Mouse (Mus musculus) urinary bladder, postnatal 25 days (tissue): Measurements from ENCODE around the gene Gm17018.

Source experiments
- DNase-seq: peaks from one replicate; pipeline ENCODE4 v3.0.0; 2022; ENCODE audit warnings: low spot score

Gm17018 gene

DNA sequence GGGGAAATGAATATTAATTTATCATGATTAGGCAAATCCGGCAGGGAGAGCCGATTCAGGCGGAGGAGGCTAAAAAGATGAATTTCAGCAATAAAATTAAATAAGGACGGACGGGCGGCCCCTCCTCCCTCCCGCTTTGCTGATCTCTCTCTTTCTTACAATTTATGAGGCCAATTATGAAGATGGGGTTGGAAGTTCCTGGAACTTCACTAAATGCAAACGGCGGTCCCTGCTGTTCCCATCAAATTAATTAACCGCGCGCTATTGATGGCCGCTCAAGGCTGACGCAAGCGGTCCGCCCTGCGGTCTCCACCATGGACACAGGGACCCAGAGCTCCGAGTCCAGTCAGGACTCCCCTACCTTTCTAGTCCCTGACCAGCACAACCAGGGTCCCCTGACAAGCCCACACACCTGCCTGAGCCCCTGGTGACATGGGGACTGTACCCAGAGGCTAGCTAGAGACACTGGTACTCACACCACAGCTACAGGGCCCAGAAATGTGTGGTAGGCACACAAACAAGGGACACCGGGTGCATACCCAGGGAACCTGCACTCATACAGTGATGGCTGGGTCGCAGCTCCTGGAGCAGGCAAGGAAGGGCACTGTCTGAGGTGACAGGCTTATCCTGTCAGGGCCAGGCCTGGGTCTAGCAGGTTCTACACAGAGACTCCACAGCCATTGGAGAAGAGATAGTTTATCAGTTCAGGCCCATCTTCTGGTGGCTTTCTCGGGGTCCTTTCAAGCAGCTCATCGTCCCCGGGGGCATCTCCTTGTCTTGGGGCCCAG lies 11.1 kb upstream of the Gm17018 start:
- no peak for DNase-seq

DNA sequence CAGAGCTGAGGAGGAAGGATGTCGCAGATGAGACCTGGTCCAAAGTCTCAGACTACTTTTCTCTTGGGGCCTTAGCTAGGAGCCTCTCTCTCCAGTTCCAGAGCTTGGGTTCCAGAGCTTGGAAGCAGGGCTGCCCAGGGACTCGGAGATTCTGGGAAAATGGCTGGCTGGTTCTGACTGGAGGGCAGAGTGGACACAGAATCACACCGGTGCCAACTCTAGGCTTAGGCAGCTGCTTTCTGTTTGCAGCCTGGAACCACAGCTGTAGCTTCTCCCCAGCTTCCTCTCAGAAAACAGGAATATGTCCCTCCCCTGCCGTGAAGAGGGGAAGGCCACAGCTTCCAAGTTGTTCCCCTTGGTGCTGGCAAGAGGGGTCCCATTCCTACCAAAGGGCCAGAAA lies 10.5 kb upstream of the Gm17018 start:
- DNase-seq, result no peak

DNA sequence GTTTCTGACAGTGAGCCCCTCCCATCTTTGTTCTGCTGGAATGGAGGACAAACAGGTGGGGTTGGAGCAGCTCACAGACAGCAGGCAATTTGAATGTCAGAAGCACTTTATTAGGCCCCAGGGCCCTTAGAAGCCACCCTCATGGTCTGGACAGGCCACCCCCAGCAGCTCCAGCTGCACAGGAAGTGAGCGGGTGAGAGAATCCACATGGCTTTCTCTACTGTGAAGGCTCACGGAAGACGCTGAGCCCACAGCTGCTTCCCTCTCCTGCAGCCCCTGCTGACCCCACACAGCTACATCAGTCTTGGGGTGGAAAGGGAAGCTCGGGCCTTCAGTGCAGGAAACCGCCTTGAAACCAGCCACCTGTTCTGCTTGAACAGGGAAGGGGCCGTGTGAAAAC lies 8.2 kb upstream of the Gm17018 start:
- DNase-seq, result no peak

DNA sequence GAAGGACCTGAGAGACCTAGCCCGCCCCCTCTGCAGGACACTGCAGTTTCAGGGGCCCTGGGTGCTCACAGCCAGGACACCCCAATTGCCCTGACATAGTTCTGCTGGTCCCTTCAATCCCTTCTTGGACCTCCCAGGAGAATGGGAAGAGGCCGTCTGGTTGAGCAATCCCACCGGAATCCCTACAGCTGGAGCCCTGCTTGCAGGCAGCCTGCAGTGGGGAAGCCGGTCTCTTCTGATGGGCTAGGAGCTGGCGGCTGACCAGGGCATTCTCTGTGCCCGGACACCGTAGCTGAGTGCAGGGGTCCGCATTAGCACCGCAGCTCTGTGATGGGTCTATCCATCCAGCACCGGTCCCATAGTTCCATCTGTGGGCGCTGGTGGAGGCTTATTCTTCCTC lies 6.3 kb upstream of the Gm17018 start:
- DNase-seq, result no peak

DNA sequence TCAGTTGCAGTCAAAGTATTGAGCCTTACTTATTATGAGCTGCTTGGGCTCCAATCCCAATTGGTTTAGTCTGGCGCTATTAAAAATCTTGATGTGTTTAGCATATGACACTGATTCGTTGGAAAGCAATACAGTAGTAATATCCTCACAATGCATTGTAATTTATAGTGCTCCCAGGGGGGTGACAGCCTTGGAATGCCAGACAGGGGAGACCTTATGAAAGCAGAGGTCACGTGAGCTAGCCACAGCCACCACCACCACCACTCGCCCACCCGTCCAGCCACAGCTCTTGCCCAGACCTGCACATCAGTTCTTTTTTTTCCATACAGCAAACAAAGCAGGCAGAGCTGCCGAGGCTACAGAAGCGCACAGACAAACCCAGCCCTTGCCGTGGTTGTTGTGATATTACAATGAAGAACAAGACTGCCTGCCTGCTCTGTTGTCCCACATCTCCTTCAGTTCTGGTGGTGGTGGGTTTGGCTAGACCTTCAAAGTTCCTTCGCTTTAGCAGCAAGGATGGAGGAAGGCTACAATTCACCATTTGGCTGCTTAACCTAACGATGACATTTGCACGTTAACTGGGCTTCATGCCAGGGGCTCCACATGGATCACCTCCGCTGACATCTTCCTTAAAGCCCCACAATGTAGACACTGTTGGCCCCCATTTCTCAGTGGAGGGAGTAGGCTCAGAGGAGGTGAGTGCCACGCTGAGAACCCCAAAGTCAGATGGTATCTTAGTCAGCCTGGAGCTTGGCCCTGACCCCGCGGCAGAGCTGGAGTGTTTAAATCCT lies 5.7 kb downstream of the Gm17018 start:
- no peak for DNase-seq

DNA sequence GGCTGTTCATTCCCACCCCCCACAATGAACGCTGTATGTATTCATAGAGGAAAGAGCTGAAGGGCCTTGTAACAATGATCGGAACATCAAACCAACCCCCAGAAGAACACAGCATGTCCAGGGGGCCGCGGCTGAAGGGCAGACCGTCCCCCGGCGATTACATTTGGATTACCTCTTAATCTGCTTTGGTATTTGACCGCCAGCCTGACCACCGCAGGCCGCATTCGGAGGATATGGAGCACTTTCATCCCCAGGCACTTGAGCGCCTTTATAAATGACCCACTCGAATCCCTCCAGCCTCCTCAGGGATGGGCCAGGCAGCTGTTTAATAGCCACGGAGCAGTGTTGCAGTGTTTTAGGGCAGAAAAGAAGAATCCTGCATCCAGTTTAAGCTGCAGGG lies 7.0 kb downstream of the Gm17018 start:
- DNase-seq, result no peak

DNA sequence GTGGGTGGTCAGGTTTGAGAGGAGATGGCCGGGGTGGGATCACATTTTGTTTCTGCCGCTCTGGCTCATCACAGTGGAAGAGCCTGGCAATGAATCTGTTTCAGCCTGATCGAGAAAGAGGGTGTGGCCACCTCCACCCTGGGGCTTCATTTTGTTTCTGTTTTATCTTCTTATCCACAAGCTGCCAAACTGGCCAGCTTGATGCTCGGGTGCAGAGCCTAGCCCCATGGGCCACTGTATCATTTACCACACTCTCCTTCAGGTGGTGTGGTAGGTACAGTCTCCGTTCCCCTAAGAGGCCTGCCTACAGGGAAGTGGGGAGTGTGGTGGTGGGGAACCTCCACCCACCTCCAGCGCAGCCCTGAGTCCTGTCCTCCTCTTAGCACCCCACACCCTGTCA lies 12.6 kb downstream of the Gm17018 start:
- DNase-seq, result no peak

DNA sequence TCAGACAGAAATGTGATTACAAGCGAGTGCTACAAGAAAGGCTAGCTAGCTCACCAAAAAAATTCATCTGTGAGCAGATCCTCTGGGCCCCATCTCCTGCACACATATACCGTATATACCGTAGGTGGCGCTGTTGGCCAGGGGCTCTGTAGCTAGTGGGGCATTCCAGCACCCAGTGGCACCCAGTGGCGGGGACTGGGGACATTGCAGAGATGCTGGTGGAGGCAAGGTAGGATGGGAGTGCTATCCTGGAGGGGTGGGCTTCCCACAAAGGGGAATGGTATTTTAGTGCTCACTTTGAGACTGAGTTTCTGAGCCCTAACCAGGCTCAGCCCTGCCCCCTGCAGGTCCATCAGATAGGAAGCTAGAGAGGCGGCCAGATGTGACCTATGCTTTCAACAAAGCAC lies 13.4 kb downstream of the Gm17018 start:
- DNase-seq, result peak; percentile 72

DNA sequence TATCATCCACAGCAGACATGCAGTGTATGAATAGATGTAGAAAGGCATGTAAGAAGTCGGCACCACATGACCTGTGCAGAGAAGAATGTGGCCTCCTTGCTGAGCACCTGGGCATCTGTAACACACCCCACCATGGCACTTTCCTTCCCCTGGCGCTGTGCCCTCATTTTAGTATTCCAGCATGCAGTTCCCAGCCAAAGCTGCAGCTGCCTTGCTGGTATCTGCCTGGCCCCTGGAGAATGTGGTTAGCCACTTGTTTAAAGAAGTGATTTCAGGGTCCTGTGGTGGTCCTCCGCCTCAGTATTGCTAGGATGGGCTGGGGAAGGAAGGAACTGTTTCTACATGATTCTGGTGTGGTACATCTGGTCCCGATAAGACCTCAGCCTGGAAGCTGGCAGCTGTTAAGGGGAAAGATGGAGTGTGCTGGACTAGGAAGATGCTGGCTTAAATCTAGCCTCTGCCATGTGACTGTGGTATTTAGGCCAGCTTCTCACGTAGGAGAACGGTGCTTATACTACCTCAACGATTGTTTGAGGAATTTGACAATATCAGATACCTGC lies 14.0 kb downstream of the Gm17018 start:
- DNase-seq, result no peak

DNA sequence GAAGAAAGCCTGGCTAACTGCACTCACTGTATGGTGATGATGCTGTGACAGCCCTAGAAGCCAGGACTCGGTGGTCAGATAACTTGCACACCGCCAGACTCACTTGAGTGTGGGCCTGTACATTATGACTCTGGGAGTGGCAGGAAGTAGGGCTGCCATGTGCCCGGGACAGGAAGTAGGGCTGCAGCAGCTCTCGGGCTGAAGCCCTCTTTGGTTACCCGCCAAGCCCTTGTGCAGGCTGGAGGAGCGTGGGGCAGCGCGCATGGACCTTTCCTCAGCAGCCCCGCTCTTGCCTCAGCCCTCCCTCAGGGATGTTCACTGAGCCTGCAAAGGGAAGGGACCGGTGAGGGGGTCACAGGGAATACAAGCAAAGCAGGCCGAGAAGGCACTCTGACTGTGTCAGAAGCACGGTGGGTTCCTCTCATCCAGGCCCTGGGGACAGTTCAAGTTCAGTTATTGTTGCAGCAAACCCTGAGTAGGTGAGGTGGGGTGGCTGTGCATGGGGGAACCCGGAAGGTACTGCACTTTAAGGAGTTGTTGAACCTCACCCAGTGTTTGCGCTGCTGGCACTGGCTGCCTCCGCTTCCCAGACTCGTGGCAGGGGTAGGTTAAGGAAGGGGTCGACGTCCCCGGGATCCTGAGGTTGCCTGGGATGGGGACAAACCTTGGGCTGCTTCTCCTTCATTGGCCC lies 14.7 kb downstream of the Gm17018 start:
- no peak for DNase-seq

DNA sequence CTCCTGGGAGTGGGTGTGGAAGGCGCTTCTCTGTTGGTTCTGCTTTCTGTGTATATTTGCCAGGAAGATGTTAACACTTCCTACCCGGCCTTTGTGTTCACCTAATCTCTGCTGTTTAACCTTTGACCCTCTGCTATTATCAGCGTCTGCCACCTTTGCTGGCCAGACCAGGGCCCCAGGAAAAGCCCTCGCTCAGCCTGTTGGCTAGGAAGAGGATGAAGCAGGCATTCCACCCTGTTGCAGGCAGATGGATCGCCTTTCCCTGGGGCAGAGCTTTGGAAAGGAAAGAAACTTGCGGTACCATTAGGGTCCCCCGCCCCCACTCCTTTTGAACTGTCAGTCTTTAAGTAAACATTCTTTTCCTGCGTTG lies 15.2 kb downstream of the Gm17018 start:
- DNase-seq, result no peak

DNA sequence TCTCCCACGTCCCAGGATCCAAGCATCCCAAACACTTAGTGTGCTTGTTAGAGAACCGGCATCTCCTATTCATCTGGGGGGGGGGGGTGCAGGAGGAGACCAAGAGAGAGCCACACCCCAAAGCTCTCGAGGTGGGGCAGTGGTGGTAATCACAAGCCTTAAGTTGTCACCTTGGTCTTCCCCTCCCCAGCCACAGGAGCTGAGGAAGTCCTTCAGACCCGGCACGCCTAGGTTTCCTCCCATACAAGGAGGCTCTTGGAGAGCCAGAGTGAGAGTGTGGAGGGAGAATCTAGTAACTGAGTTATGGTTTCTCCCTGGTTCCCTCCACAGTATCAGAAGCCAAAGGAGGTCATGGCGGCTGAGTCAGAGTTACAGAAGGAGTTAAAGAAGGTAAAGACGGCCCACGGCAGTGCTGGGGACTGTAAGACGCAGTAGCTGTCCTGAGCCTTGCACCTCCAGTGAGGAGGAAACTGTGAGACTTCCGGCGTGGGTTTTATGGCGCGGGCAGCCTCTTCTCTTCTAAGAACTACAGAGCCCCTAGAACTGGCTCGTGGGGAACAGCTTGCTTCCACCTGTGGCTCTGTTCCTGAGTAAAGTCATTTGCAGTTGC lies 16.8 kb downstream of the Gm17018 start:
- no peak for DNase-seq

DNA sequence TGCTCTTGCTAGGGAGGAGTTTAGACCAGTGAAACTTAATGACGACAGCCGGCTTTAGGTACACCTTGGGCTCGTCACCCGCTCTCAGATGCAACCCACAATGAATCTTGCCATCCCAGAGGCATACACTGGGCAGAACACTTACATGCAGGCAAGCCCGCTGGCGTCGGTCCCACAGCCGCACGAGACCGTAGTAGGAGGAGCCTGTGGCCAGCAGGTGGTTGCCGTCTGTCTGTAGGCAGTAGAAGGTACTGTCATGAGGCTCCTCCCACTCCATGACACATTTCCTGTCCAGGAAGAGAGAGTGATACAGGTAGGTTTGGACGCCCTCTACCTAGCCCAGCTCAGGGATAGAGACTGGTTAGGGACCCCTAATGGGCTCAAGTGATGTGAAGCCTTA lies 18.6 kb downstream of the Gm17018 start:
- DNase-seq, result no peak

DNA sequence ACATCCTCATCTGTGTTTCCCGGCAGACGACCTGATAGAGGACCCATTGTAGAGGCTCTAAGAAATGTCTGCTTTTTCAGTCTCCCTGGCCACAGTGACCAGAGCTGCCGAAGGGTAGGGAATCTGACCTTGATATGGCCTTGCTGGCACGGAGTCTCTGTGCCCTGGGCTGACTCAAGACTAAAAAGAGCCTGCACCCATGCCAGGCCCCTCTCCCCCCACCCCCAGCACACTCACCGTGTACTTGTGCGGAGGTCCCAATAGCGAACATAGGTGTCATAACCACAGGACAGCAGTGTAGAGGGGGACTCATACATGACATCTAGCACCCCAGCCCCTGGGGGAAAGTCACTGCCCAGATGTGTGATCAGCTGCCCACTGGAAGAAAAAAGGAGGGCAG lies 19.0 kb downstream of the Gm17018 start:
- DNase-seq, result no peak

DNA sequence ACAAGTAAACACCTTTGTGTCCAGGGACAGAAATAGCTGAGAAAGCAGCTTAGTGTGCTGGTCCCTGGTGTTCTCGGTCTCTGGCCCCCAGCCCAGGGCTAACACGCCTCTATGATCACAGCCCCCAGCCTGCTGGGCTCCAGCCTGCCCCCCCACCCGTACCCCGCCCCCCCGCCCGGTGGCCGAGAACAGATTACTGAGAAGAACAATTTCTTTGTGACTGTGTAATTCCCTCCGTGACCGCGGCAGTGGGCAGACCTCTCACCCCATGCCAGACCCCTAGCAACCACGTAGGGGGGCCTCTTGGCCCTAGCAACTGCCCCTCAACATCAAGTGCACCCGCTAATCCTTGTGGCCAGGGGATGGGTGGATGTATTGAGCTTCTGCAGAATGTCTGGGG lies 19.8 kb downstream of the Gm17018 start:
- no peak for DNase-seq

DNA sequence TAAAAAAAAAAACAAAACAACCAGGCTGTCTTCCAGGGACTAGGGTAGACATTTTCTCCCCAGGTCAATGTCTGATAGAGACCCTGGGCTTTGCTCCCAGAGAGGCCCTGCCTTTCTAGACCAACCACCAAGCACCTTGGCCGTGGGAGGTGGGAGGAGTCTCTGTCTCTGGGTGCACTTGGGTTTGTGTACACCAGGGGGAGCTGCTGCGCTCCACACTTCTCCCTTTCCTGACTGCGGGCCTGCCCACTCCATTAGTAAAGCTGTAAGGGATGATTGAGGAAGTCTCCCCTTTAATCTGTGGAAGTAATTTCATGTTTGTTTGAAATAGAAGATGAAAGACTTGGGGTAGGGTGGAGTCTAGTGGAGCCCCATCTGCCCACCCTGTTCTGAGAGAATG lies 20.8 kb downstream of the Gm17018 start:
- DNase-seq, result peak; percentile 51

DNA sequence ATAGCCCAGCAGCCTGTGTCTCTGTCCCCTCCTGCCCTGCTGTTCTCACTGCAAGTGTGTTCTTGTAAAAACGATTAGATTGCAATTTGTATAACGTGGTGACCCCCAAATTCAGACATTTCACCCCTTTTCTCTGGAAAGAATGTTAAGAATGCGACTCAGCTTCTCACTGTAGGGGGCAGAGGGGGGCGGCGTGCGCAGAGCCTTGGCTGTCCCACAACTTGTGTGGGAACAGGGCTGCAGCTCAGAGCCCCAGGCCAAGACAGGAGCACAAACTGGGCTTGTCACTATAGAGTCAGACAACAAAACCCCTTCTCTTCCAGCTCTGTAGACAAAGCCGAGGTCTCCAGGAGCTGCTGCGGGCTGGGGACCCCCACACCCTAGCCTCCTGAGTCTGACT lies 21.7 kb downstream of the Gm17018 start:
- no peak for DNase-seq

DNA sequence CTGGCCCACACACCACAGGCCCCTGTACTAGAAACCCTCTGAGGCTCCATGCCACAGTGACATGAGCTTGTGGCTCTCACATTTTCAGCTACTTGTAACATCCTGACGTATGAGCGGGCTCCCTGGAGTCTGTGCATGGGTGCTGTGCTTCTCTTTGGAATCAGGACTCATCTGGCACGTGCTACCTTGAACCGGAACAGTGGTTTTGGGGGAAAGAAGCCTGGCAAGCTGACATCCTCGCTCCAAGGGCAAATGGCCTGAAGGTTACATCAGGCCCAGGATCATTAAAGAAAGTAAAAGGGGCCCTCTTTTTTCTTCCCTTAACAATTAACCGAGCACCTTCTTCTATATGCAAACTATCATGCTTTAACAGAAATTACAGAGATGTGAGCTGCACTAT lies 22.7 kb downstream of the Gm17018 start:
- no peak for DNase-seq

DNA sequence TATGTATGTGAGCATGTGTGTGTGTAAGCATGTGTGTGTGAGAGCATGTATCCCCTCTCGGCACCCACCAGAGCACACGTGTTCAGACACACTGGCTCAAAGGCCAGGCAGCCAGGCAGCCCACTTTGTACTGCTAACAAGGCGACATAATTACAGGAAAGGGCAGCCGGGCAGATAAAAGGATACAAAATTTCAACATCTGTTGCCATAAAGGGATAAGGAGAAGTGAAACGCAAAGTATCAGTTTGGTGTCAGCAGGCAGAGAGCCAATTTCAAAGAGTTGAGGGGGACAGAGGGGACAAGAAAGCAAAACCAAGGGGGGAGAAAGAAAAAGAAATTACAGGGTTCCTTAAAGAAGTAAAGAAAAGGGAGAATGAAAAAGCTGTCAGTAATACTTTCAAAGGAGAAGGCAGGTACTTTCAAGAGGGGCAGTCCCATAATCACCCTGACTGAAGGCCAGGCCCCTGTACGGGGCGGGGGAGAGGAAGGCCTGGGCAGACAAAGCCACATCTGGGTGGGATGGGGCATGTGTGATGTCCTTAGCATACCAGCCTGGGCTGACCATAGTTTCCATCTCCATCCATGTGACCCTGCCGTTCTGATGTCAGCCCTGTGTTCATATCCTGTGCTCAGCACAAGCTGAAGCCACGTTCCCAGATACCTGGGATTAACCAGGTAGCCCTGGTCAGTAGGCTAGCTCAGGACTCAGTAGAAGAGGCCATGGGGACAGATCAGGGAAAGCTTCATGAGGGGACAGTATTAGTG lies 24.6 kb downstream of the Gm17018 start:
- DNase-seq, result no peak

DNA sequence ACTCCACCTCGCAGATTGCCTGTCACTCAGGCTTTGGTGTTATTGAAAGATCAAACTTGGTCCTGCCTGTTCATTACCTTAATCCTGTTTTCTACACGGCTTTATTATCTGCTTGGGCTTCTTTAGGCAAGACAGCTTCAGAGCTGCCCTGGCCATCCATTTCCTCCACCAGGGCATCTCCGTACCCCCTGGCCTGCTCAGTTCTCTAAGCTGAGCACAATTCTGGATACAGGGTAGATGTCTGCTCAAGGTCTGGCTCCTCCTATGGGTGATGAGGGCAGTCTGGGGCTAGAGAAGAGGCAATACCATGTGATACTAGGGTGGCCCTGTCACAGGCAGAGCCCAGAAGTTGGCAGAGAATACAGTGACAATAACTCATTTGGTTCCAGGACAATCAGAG lies 26.4 kb downstream of the Gm17018 start:
- no peak for DNase-seq

DNA sequence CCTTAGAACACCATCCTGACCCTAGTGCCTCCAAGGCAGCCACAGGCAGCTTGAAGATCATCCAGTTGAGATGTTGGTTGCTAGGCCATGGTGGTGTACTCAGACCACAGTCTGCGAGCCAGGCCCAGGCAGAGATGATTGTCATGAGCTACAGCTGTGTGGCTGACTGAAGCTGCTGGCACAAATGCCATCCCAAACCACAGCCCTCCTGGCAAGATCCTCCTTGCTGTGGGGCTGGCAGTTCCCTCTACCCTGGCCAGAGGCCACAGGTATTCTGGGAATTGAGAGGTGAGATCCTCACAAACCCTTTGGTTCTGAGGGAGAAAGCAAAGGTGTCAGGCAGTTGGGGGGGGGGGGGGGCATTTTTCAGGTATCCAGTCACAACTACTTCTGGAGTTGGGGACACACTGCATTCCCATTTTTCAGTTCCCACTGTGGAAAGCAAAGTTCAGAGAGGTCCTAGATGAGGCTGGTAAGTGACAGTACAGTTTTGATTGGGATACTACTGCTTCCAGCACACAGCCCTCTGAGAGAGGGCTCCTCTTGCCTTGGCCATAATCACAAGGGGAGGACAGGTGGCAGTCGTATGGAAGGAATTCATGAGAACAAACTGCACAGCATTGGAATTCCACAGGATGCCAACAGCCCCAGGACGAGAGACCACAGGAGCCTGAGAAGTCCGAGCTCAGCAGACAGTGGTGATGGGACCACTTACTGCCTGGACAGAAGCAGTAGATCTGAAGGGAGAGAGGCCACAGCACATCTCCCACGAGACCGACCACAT lies 27.3 kb downstream of the Gm17018 start:
- no peak for DNase-seq
